Mouse (Mus musculus): ENCODE results near the gene Slc23a2. TPM values are rescaled to one million over a fixed set of nuclear protein-coding genes. Genes with fewer than 3 reads are reported as not detected.

Slc23a2 gene
- total RNA-seq, 2 experiments from 2014 or later: 7.9 to 13.7 TPM

- no peak for DNase-seq
Observed at GRCm38 (mm10) chr2:132020991-132021541, 123.8 kb downstream of the Slc23a2 start.

GRCm38 (mm10) chr2:132020420-132020819 is 124.5 kb downstream of the Slc23a2 start:
- DNase-seq: no peak

GRCm38 (mm10) chr2:132019372-132019811 is 125.5 kb downstream of the Slc23a2 start:
- no peak for DNase-seq

- DNase-seq: no peak
Observed at GRCm38 (mm10) chr2:132018156-132018555, 126.8 kb downstream of the Slc23a2 start.

GRCm38 (mm10) chr2:132017611-132018010 is 127.3 kb downstream of the Slc23a2 start:
- DNase-seq: no peak

GRCm38 (mm10) chr2:132016034-132016433 is 128.9 kb downstream of the Slc23a2 start:
- no peak for DNase-seq

- DNase-seq: no peak
Observed at GRCm38 (mm10) chr2:132013152-132013551, 131.8 kb downstream of the Slc23a2 start.

- no peak for DNase-seq
Observed at GRCm38 (mm10) chr2:132010781-132011180, 134.1 kb downstream of the Slc23a2 start.

- DNase-seq: no peak
Observed at GRCm38 (mm10) chr2:132008186-132008585, 136.7 kb downstream of the Slc23a2 start.

- DNase-seq: no peak
Observed at GRCm38 (mm10) chr2:132007475-132007819, 137.5 kb downstream of the Slc23a2 start.

- DNase-seq: peak; percentile 72
Observed at GRCm38 (mm10) chr2:132006561-132007474, 138.1 kb downstream of the Slc23a2 start.

- DNase-seq: no peak
Observed at GRCm38 (mm10) chr2:132005445-132005844, 139.5 kb downstream of the Slc23a2 start.

GRCm38 (mm10) chr2:132004495-132005136 is 140.3 kb downstream of the Slc23a2 start:
- no peak for DNase-seq

- DNase-seq: no peak
Observed at GRCm38 (mm10) chr2:132003916-132004315, 141.0 kb downstream of the Slc23a2 start.

Other genes starting within 250 kb of the Slc23a2 start
- gene Prnp, start 235.2 kb downstream of the Slc23a2 start, total RNA-seq (2021): 10 to 100 TPM; 80.3 to 88.6 TPM
- not detected for gene Prn, start 235.2 kb downstream of the Slc23a2 start, total RNA-seq (2021)
- gene Prnd, start 194.2 kb downstream of the Slc23a2 start, total RNA-seq (2021): 10 to 100 TPM; 32.9 to 48.1 TPM
- gene Rassf2, start 114.8 kb downstream of the Slc23a2 start, total RNA-seq (2021): 10 to 100 TPM; 16.1 to 22.0 TPM
- 10 to 100 TPM; 21.6 to 26.9 TPM for gene Tmem230, start 102.7 kb upstream of the Slc23a2 start, total RNA-seq (2021)
- gene Pcna, start 108.2 kb upstream of the Slc23a2 start, total RNA-seq (2021): 10 to 100 TPM; 42.2 to 50.7 TPM
- 10 to 100 TPM; 21.7 to 25.4 TPM for gene Cds2, start 118.0 kb upstream of the Slc23a2 start, total RNA-seq (2021)
- gene Prokr2, start 240.3 kb upstream of the Slc23a2 start, total RNA-seq (2021): not detected